Comparison of ENCODE assay signal across 8 mouse cellular contexts in the genomic region with DNA sequence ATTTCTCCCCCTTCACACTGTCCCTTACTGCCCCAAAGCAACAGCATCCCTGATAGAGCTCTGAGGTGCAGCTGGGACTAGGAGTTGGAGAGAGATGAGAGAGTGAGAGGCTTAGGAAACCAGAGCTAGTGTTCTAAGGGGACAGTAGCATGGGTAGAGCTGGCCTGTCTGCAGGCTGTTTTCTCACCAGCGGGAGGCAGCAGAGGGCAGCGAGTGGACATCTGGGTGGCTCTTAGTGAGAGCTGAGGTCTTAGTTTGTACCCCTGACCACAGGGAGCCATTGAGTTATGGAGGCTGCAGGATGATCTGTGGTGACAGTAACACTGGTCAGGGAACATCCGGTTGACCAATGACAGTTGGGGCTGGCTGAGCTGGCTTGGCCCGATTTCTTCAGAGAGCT.
A peak's percentile ranks its signal among the peaks of the same experiment; 100 is the strongest.
DNase-seq lines count a peak whose midpoint lies in the region; ATAC-seq lines count a peak whose summit lies in the region.

No protein-coding gene starts in this region.

- ATAC-seq in hindbrain, embryonic 16.5 days: peak; percentile 57; the same call in 1 of the 2 replicates

- no peaks in the 10 kb centered on the region for H3K9me3 ChIP-seq in hindbrain, embryonic 16.5 days (ENCODE audit: control insufficient read depth, low read length)

- H3K4me3 ChIP-seq in hindbrain, embryonic 16.5 days (ENCODE audit: low read length): no peak overlapping the region

- H3K9ac ChIP-seq in hindbrain, embryonic 16.5 days (ENCODE audit: low read depth, low read length): no peak overlapping the region

- WGBS in hindbrain, embryonic 16.5 days: 33% methylated on average over 4 of the region's 4 CpGs

- H3K27me3 ChIP-seq in hindbrain, embryonic 16.5 days (replicated peaks; ENCODE audit: control insufficient read depth, insufficient read depth, low read length): no peaks in the 10 kb centered on the region

- no peaks in the 10 kb centered on the region for H3K36me3 ChIP-seq in hindbrain, embryonic 16.5 days (ENCODE audit: control insufficient read depth, insufficient read depth, low read length)

- H3K27ac ChIP-seq in hindbrain, embryonic 16.5 days (ENCODE audit: low read depth, low read length): no peak overlapping the region

- DNase-seq in MN1 (ENCODE audit: low spot score): peak; percentile 76
- peak; percentile 84 for DNase-seq in cerebellum, adult 9-10 months
- peak; percentile 87 for DNase-seq in gastrocnemius, adult 18-20 months (ENCODE audit: low spot score)
- DNase-seq in left cerebral cortex, adult 11 months (ENCODE audit: low spot score): peak; percentile 73
- DNase-seq in lung, postnatal 4 days: peak; percentile 84 to 91
- peak; percentile 73 for DNase-seq in right cerebral cortex, adult 18-20 months
- peak; percentile 70 to 89 for DNase-seq in urinary bladder, adult 18-20 months (ENCODE audit: low spot score in 2 of 2)

- H3K4me1 ChIP-seq in hindbrain, embryonic 16.5 days (ENCODE audit: control insufficient read depth, insufficient read depth, low read depth, low read length): no peaks in the 10 kb centered on the region

- H3K4me2 ChIP-seq in hindbrain, embryonic 16.5 days (ENCODE audit: low read length): no peak overlapping the region
